Mouse (Mus musculus) neural tube, embryonic 11.5 days (tissue): ENCODE results near the gene Trank1. TPM values are rescaled to one million over a fixed set of nuclear protein-coding genes. Genes with fewer than 3 reads are reported as not detected.
A peak's percentile ranks its signal among the peaks of the same experiment; 100 is the strongest.

Experiments used
- ATAC-seq: fragments of 200-750 bp; cut with Nextera tagmentation; 2 replicates; pipeline ENCODE4 v1.8.0; 2017; ENCODE audit warnings: moderate number of reproducible peaks, mild to moderate bottlenecking, moderate TSS enrichment, moderate library complexity; ENCODE audit not compliant: insufficient read depth, low FRiP score, low TSS enrichment
- DNase-seq: peaks from one replicate; pipeline ENCODE4 v3.0.0-alpha.2; 2015; ENCODE audit warnings: low spot score
- H3K27ac ChIP-seq: fragments of 300-500 bp; sonication (generic); 2 replicates; pipeline ENCODE4 v1.5.1; 2014; ENCODE audit warnings: low read depth, mild to moderate bottlenecking, low read length
- H3K27me3 ChIP-seq: fragments of 300-500 bp; sonication (generic); 2 replicates; pipeline ENCODE4 v1.6.1; 2014; ENCODE audit warnings: mild to moderate bottlenecking, low read length, mixed read lengths; ENCODE audit not compliant: control insufficient read depth, insufficient read depth
- H3K36me3 ChIP-seq: fragments of 300-500 bp; sonication (generic); 2 replicates; pipeline ENCODE4 v1.6.1; 2014; ENCODE audit warnings: mild to moderate bottlenecking, low read length, moderate library complexity, mixed read lengths; ENCODE audit not compliant: control insufficient read depth, insufficient read depth
- H3K4me1 ChIP-seq: fragments of 300-500 bp; sonication (generic); 2 replicates; pipeline ENCODE4 v1.6.1; 2014; ENCODE audit warnings: low read length, mixed read lengths; ENCODE audit not compliant: control insufficient read depth, insufficient read depth
- H3K4me2 ChIP-seq: fragments of 300-500 bp; sonication (generic); 2 replicates; pipeline ENCODE4 v1.6.1; 2014; ENCODE audit warnings: low read depth, mild to moderate bottlenecking, moderate library complexity
- H3K4me3 ChIP-seq: fragments of 300-500 bp; sonication (generic); 2 replicates; pipeline ENCODE4 v1.5.1; 2014; ENCODE audit warnings: low read depth, low read length
- H3K9ac ChIP-seq: fragments of 300-500 bp; sonication (generic); 2 replicates; pipeline ENCODE4 v1.6.1; 2014; ENCODE audit warnings: mild to moderate bottlenecking, low read length
- H3K9me3 ChIP-seq: fragments of 300-500 bp; sonication (generic); 2 replicates; pipeline ENCODE4 v1.6.1; 2016; ENCODE audit warnings: low read length; ENCODE audit not compliant: control insufficient read depth
- WGBS: fragments of 180-500 bp; shearing (Covaris S2); extraction: QIAGEN DNeasy Blood & Tissue Kit; methylation state at CpG from one replicate; pipeline ENCODE4 v1.1.7; 2014; 5-methylcytosine and 5-hydroxymethylcytosine counted together
- polyA plus RNA-seq: library from polyadenylated mRNA; unstranded; fragments of >200 nt; fragmentation: Nextera tagmentation; extraction: Ambion mirVana; gene quantifications from 2 replicates; pipeline ENCODE4 v1.2.1, GENCODE M21; 2014

The Trank1 gene
- polyA plus RNA-seq, 1 experiment from 2014 or later: 0.16 TPM

- no peak for DNase-seq
- H3K36me3 ChIP-seq: no peaks in the 10 kb centered on the region
- no peak for ATAC-seq
These were observed 123.9 kb downstream of the Trank1 start for GRCm38 (mm10) chr9:111435429-111435828.

DNA sequence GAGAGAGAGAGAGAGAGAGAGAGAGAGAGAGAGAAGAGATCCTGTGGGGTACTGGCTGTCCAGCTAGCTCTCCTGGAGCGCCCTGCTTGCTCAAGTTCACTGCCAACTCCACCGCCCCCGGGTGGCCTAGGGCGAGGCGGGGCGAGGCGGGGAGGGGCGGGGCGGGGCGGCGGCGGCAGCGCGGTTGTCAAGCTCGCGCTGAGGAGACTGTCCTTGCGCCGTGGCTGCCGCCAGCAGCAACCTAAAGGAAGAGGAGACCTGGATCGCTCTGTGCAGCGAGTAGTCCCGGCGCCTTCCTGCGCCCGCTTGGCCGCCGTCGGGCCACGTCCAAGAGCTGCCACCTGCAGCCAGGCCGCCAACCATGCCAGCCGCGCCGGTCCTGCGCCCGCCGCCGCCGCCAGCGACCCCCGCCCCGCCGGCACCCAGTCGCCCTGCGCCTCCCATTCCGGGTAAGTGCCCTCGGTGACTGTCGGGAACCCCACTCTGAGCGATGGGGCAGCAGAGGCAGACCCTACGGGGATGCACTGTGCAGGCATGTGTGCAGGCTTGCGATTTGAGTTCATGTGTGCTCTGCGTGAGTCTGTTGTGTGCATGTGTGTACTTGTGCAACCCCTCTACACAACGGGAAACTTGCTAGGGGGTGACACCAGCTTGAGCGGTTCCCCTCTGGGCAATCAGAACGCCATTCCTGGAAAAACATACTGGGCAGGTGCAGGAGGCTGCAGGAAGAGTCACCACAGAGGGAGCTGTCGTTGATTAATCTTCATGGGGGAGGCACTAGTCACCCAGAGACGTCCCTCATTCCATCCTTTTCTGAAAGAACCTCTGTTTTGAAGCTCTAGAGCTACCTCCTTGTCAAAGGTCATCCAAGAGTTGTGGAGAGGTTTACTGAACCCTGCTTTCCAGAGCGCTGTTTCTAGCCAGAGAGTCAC, 127.6 kb downstream of the Trank1 start, which contains the start of gene Dclk3:
Dclk3 (plus strand) TSS at position 178 of the 932 bp plus-strand sequence.
- 3% methylated on average over 48 of the region's 57 CpGs for WGBS
- Histone ChIP-seq H3K9ac (peak within 1 kb of the TSS; percentile 49), H3K4me1 (no peaks in the 10 kb centered on the region), H3K9me3 (no peaks in the 10 kb centered on the region), H3K36me3 (no peaks in the 10 kb centered on the region), H3K27me3 (peaks cover 22% of the 10 kb centered on the region), H3K27ac (no peak within 1 kb of the TSS), H3K4me2 (peak within 1 kb of the TSS; percentile 62), H3K4me3 (peak within 1 kb of the TSS; percentile 42)
- DNase-seq (peak; percentile 43), ATAC-seq (peak; percentile 68; the same call in 1 of the 2 replicates)

More at GRCm38 (mm10) chr9:111435429-111435828, 123.9 kb downstream of the Trank1 start:
- Histone ChIP-seq H3K4me1 (no peaks in the 10 kb centered on the region), H3K27me3 (peaks cover 20% of the 10 kb centered on the region), H3K9me3 (no peaks in the 10 kb centered on the region), H3K27ac (no peak overlapping the region), H3K4me2 (no peak overlapping the region), H3K9ac (no peak overlapping the region), H3K4me3 (no peak overlapping the region)
- 89% methylated on average over 2 of the region's 2 CpGs for WGBS

DNA sequence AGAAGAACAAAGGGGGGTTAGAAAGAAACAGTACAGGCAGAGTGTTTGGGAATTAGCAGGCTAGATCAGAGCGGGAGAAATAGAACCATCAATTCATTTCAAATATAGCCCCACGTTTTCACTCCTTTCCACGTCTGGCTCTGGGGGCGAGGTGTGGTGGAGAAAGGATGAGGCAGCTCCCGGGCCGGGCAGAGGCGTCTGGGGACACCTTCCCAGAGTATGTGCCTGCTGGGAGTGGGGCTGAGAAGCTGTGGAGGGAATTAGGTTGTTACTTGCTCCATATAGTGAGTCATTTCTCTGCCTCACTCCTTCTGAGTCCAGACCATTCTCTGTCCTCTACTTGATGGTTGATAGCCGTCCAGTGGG, 128.3 kb downstream of the Trank1 start:
- Histone ChIP-seq H3K27me3 (peaks cover 22% of the 10 kb centered on the region), H3K27ac (no peak overlapping the region), H3K4me3 (no peak overlapping the region), H3K4me2 (no peak overlapping the region), H3K36me3 (no peaks in the 10 kb centered on the region), H3K9me3 (no peaks in the 10 kb centered on the region), H3K9ac (no peak overlapping the region), H3K4me1 (no peaks in the 10 kb centered on the region)
- 56% methylated on average over 8 of the region's 8 CpGs for WGBS
- ATAC-seq (no peak), DNase-seq (no peak)

GRCm38 (mm10) chr9:111440446-111440845, 128.9 kb downstream of the Trank1 start:
- H3K9me3 ChIP-seq: no peaks in the 10 kb centered on the region
- peaks cover 22% of the 10 kb centered on the region for H3K27me3 ChIP-seq
- no peak overlapping the region for H3K9ac ChIP-seq
- 80% methylated on average over 6 of the region's 6 CpGs for WGBS
- H3K4me2 ChIP-seq: no peak overlapping the region
- no peak for ATAC-seq
- H3K4me3 ChIP-seq: no peak overlapping the region
- H3K27ac ChIP-seq: no peak overlapping the region
- no peaks in the 10 kb centered on the region for H3K36me3 ChIP-seq
- no peak for DNase-seq
- no peaks in the 10 kb centered on the region for H3K4me1 ChIP-seq

DNA sequence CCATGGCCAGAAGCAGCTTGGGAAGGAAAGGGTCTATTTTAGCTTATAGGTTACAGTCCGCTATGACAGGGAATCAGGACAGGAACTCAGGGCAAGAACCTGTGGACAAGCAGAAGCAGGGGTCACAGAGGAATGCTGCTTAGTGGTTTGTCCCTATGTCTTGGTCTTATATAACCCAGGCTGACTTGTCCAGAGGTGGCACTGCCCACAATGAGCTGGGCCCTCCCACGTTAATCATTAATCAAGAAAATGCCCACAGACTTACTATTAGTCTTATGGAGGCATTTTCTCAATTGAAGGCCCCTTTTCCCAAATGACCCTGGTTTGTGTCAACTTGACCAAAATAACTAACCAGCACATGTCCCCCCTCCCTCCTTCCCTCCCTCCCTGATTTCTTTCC, 129.6 kb downstream of the Trank1 start:
- ATAC-seq (no peak), DNase-seq (no peak)
- WGBS: 84% methylated on average over 2 of the region's 2 CpGs
- peaks cover 22% of the 10 kb centered on the region for H3K27me3 ChIP-seq
- no peaks in the 10 kb centered on the region for H3K36me3 ChIP-seq
- no peaks in the 10 kb centered on the region for H3K4me1 ChIP-seq
- H3K9ac ChIP-seq: no peak overlapping the region
- no peak overlapping the region for H3K4me2 ChIP-seq
- no peak overlapping the region for H3K4me3 ChIP-seq
- H3K27ac ChIP-seq: no peak overlapping the region
- H3K9me3 ChIP-seq: no peaks in the 10 kb centered on the region

Other genes with a start within 250 kb of the Trank1 start
- 50.8 and 51.3 TPM in 2 replicates for gene Lrrfip2, start 194.1 kb upstream of the Trank1 start, polyA plus RNA-seq
- gene Mlh1, start 39.9 kb upstream of the Trank1 start, polyA plus RNA-seq: 43.9 and 48.6 TPM in 2 replicates
- 45.4 and 47.8 TPM in 2 replicates for gene Epm2aip1, start 39.8 kb upstream of the Trank1 start, polyA plus RNA-seq
- gene Dclk3, start 127.3 kb downstream of the Trank1 start, polyA plus RNA-seq: 2.6 and 3.0 TPM in 2 replicates